Mouse (Mus musculus) forebrain, embryonic 10.5 days (tissue): ENCODE results near the gene Rabep2. TPM values are rescaled to one million over a fixed set of nuclear protein-coding genes. Genes with fewer than 3 reads are reported as not detected.

Source experiments
- DNase-seq: peaks from one replicate; pipeline ENCODE4 v3.0.0-alpha.2; 2017; ENCODE audit warnings: low spot score; ENCODE audit errors: extremely low spot score
- H3K27ac ChIP-seq: fragments of 300-500 bp; sonication (generic); 2 replicates; pipeline ENCODE4 v1.5.1; 2016; ENCODE audit warnings: mild to moderate bottlenecking
- H3K27me3 ChIP-seq: fragments of 300-500 bp; sonication (generic); 2 replicates; pipeline ENCODE4 v1.6.1; 2016; ENCODE audit warnings: mild to moderate bottlenecking; ENCODE audit not compliant: poor library complexity, severe bottlenecking
- H3K36me3 ChIP-seq: fragments of 300-500 bp; sonication (generic); replicated peaks from 2 replicates; pipeline ENCODE4 v1.6.1; 2016; ENCODE audit warnings: mild to moderate bottlenecking, moderate library complexity
- H3K4me1 ChIP-seq: fragments of 300-500 bp; sonication (generic); 2 replicates; pipeline ENCODE4 v1.6.1; 2016
- H3K4me3 ChIP-seq: fragments of 300-500 bp; sonication (generic); 2 replicates; pipeline ENCODE4 v1.5.1; 2016; ENCODE audit warnings: mild to moderate bottlenecking, moderate library complexity
- H3K9me3 ChIP-seq: fragments of 300-500 bp; sonication (generic); 2 replicates; pipeline ENCODE4 v1.6.1; 2016; ENCODE audit warnings: mild to moderate bottlenecking, moderate library complexity
- WGBS: fragments of 180-500 bp; shearing (Covaris S2); methylation state at CpG from one replicate; pipeline ENCODE4 v1.1.7; 2016; 5-methylcytosine and 5-hydroxymethylcytosine counted together
- polyA plus RNA-seq: library from polyadenylated mRNA; unstranded; fragments of >200 nt; fragmentation: Nextera tagmentation; extraction: Ambion mirVana; gene quantifications from 2 replicates; pipeline ENCODE4 v1.2.1, GENCODE M21; 2016

The Rabep2 gene
- polyA plus RNA-seq, 1 experiment from 2014 or later, result 24.8 TPM

- peak overlapping the region; percentile 86 for H3K27ac ChIP-seq
- DNase-seq, result no peak
- H3K9me3 ChIP-seq, result no peaks in the 10 kb centered on the region
- no peaks in the 10 kb centered on the region for H3K27me3 ChIP-seq
- peaks cover 23% of the 10 kb centered on the region for H3K4me1 ChIP-seq
- H3K4me3 ChIP-seq, result peak overlapping the region; percentile 14; the same call in 1 of the 2 replicates
- no peaks in the 10 kb centered on the region for H3K36me3 ChIP-seq
- WGBS, result 46% methylated on average over 2 of the region's 2 CpGs
These were observed 11.9 kb upstream of the Rabep2 start for GRCm38 (mm10) chr7:126416615-126417014.

- H3K4me1 ChIP-seq, result peaks cover 23% of the 10 kb centered on the region
- 4% methylated on average over 8 of the region's 8 CpGs for WGBS
- DNase-seq, result peak; percentile 41
- no peaks in the 10 kb centered on the region for H3K9me3 ChIP-seq
- H3K4me3 ChIP-seq, result peak overlapping the region; percentile 14; the same call in 1 of the 2 replicates
- no peaks in the 10 kb centered on the region for H3K27me3 ChIP-seq
- H3K27ac ChIP-seq, result peak overlapping the region; percentile 86
- no peaks in the 10 kb centered on the region for H3K36me3 ChIP-seq
These were observed 11.5 kb upstream of the Rabep2 start for GRCm38 (mm10) chr7:126417045-126417444.

GRCm38 (mm10) chr7:126417606-126418005 is 11.0 kb upstream of the Rabep2 start:
- peak overlapping the region; percentile 86 for H3K27ac ChIP-seq
- no peaks in the 10 kb centered on the region for H3K36me3 ChIP-seq
- WGBS, result 73% methylated on average over 4 of the region's 4 CpGs
- H3K4me1 ChIP-seq, result peaks cover 23% of the 10 kb centered on the region
- DNase-seq, result no peak
- H3K9me3 ChIP-seq, result no peaks in the 10 kb centered on the region
- no peaks in the 10 kb centered on the region for H3K27me3 ChIP-seq
- H3K4me3 ChIP-seq, result no peak overlapping the region

GRCm38 (mm10) chr7:126418496-126418895 is 10.1 kb upstream of the Rabep2 start:
- WGBS, result 78% methylated on average over 3 of the region's 3 CpGs
- no peak overlapping the region for H3K27ac ChIP-seq
- DNase-seq, result no peak
- no peaks in the 10 kb centered on the region for H3K36me3 ChIP-seq
- H3K4me3 ChIP-seq, result no peak overlapping the region
- H3K9me3 ChIP-seq, result no peaks in the 10 kb centered on the region
- no peaks in the 10 kb centered on the region for H3K27me3 ChIP-seq
- H3K4me1 ChIP-seq, result peaks cover 23% of the 10 kb centered on the region

GRCm38 (mm10) chr7:126421756-126422155 is 6.8 kb upstream of the Rabep2 start:
- no peak for DNase-seq
- H3K9me3 ChIP-seq, result no peaks in the 10 kb centered on the region; the same call in 1 of the 2 replicates
- peaks cover 15% of the 10 kb centered on the region for H3K4me1 ChIP-seq
- 0 out of 2 replicates have a peak, but pooled peaks cover 2% of the 10 kb centered on the region for H3K36me3 ChIP-seq
- WGBS, result 88% methylated on average over 5 of the region's 5 CpGs
- H3K27ac ChIP-seq, result no peak overlapping the region
- no peak overlapping the region for H3K4me3 ChIP-seq
- H3K27me3 ChIP-seq, result no peaks in the 10 kb centered on the region

- 0 out of 2 replicates have a peak, but pooled peaks cover 2% of the 10 kb centered on the region for H3K36me3 ChIP-seq
- H3K27ac ChIP-seq, result no peak overlapping the region
- H3K27me3 ChIP-seq, result no peaks in the 10 kb centered on the region
- no peak for DNase-seq
- peaks cover 21% of the 10 kb centered on the region for H3K4me1 ChIP-seq
- WGBS, result 84% methylated on average over 6 of the region's 6 CpGs
- H3K9me3 ChIP-seq, result no peaks in the 10 kb centered on the region; the same call in 1 of the 2 replicates
- no peak overlapping the region for H3K4me3 ChIP-seq
These were observed 4.4 kb upstream of the Rabep2 start for GRCm38 (mm10) chr7:126424161-126424560.

- WGBS, result 67% methylated on average over 12 of the region's 13 CpGs
- Histone ChIP-seq H3K36me3 (peaks cover 8% of the 10 kb centered on the region; the same call in 1 of the 2 replicates), H3K9me3 (no peaks in the 10 kb centered on the region; the same call in 1 of the 2 replicates), H3K4me1 (peaks cover 32% of the 10 kb centered on the region), H3K27me3 (no peaks in the 10 kb centered on the region), H3K27ac (no peak overlapping the region), H3K4me3 (peak overlapping the region; percentile 81; the same call in 1 of the 2 replicates)
- DNase-seq, result no peak
These were observed 1.2 kb upstream of the Rabep2 start for GRCm38 (mm10) chr7:126427323-126427860.

- Histone ChIP-seq H3K9me3 (no peaks in the 10 kb centered on the region; the same call in 1 of the 2 replicates), H3K27me3 (no peaks in the 10 kb centered on the region), H3K36me3 (peaks cover 11% of the 10 kb centered on the region; the same call in 1 of the 2 replicates), H3K4me3 (peak overlapping the region; percentile 81), H3K27ac (peak overlapping the region; percentile 95), H3K4me1 (peaks cover 32% of the 10 kb centered on the region)
- no peak for DNase-seq
- WGBS, result 31% methylated on average over 4 of the region's 4 CpGs
These were observed 405 bp upstream of the Rabep2 start for GRCm38 (mm10) chr7:126428154-126428553.

GRCm38 (mm10) chr7:126429503-126429898 is 942 bp downstream of the Rabep2 start:
- Histone ChIP-seq H3K9me3 (no peaks in the 10 kb centered on the region; the same call in 1 of the 2 replicates), H3K4me1 (peaks cover 32% of the 10 kb centered on the region), H3K4me3 (peak overlapping the region; percentile 81), H3K27ac (peak overlapping the region; percentile 95), H3K27me3 (no peaks in the 10 kb centered on the region), H3K36me3 (peaks cover 20% of the 10 kb centered on the region; the same call in 1 of the 2 replicates)
- DNase-seq, result no peak
- 28% methylated on average over 15 of the region's 15 CpGs for WGBS

- peaks cover 32% of the 10 kb centered on the region for H3K4me1 ChIP-seq
- H3K9me3 ChIP-seq, result no peaks in the 10 kb centered on the region; the same call in 1 of the 2 replicates
- no peaks in the 10 kb centered on the region for H3K27me3 ChIP-seq
- H3K27ac ChIP-seq, result no peak overlapping the region
- peaks cover 22% of the 10 kb centered on the region; the same call in 1 of the 2 replicates for H3K36me3 ChIP-seq
- DNase-seq, result no peak
- no peak overlapping the region for H3K4me3 ChIP-seq
These were observed 1.6 kb downstream of the Rabep2 start for GRCm38 (mm10) chr7:126430167-126430566.

- WGBS, result 91% methylated on average over 7 of the region's 7 CpGs
- H3K4me3 ChIP-seq, result no peak overlapping the region
- H3K9me3 ChIP-seq, result no peaks in the 10 kb centered on the region
- no peak for DNase-seq
- H3K27me3 ChIP-seq, result no peaks in the 10 kb centered on the region
- peaks cover 31% of the 10 kb centered on the region; the same call in 1 of the 2 replicates for H3K36me3 ChIP-seq
- H3K27ac ChIP-seq, result no peak overlapping the region
- peaks cover 11% of the 10 kb centered on the region for H3K4me1 ChIP-seq
These were observed 6.2 kb downstream of the Rabep2 start for GRCm38 (mm10) chr7:126434726-126435125.

GRCm38 (mm10) chr7:126435801-126436200 is 7.2 kb downstream of the Rabep2 start:
- H3K9me3 ChIP-seq, result no peaks in the 10 kb centered on the region
- whole genome bisulfite sequencing, result 85% methylated on average over 3 of the region's 3 CpGs
- H3K4me1 ChIP-seq, result peaks cover 5% of the 10 kb centered on the region; the same call in 1 of the 2 replicates
- H3K4me3 ChIP-seq, result no peak overlapping the region
- peaks cover 38% of the 10 kb centered on the region; the same call in 1 of the 2 replicates for H3K36me3 ChIP-seq
- no peak overlapping the region for H3K27ac ChIP-seq
- DNase-seq, result no peak
- no peaks in the 10 kb centered on the region for H3K27me3 ChIP-seq

- H3K4me3 ChIP-seq, result no peak overlapping the region
- no peaks in the 10 kb centered on the region for H3K9me3 ChIP-seq
- peaks cover 36% of the 10 kb centered on the region; the same call in 1 of the 2 replicates for H3K36me3 ChIP-seq
- peak; percentile 64 for DNase-seq
- H3K4me1 ChIP-seq, result peaks cover 5% of the 10 kb centered on the region; the same call in 1 of the 2 replicates
- no peaks in the 10 kb centered on the region for H3K27me3 ChIP-seq
- WGBS, result 24% methylated on average over 8 of the region's 8 CpGs
- H3K27ac ChIP-seq, result no peak overlapping the region
These were observed 8.3 kb downstream of the Rabep2 start for GRCm38 (mm10) chr7:126436851-126437250.
